Mouse (Mus musculus) myocyte (in vitro differentiated cells): ENCODE data around the gene Hipk2.

Experiments
- CEBPB ChIP-seq: IDR thresholded peaks from 2 replicates; pipeline ENCODE4 v1.6.1; 2011; ENCODE audit warnings: mild to moderate bottlenecking, moderate library complexity; ENCODE audit not compliant: poor library complexity, insufficient read depth, severe bottlenecking
- E2F4 ChIP-seq: IDR thresholded peaks from one replicate; pipeline ENCODE4 v1.6.1; 2011; ENCODE audit warnings: mild to moderate bottlenecking, control low read depth, moderate library complexity; ENCODE audit not compliant: insufficient read depth
- MAX ChIP-seq: IDR thresholded peaks from one replicate; pipeline ENCODE4 v1.6.1; 2011; ENCODE audit warnings: low read depth, mild to moderate bottlenecking, control low read depth
- MYOD1 ChIP-seq, 3 experiments: IDR thresholded peaks; one replicate each; pipeline ENCODE4 v1.6.1; 2011; ENCODE audit warnings: control low read depth in 2 of 3, low read depth in 2 of 3, mild to moderate bottlenecking in 2 of 3, moderate library complexity in 1 of 3; ENCODE audit not compliant: insufficient read length in 2 of 3, control insufficient read depth in 1 of 3
- MYOG ChIP-seq, 3 experiments: IDR thresholded peaks; one replicate each; pipeline ENCODE4 v1.6.1; 2011; ENCODE audit warnings: control low read depth in 2 of 3, low read depth in 2 of 3, mild to moderate bottlenecking in 2 of 3; ENCODE audit not compliant: insufficient read length in 2 of 3, control insufficient read depth in 1 of 3, insufficient read depth in 1 of 3
- POLR2A ChIP-seq: IDR thresholded peaks from one replicate; pipeline ENCODE4 v1.6.1; 2011; ENCODE audit warnings: low read depth, mild to moderate bottlenecking, control low read depth, moderate library complexity; ENCODE audit not compliant: insufficient read length
- REST ChIP-seq: IDR thresholded peaks from one replicate; pipeline ENCODE4 v1.6.1; 2011; ENCODE audit warnings: mild to moderate bottlenecking, control low read depth, moderate library complexity; ENCODE audit not compliant: insufficient read depth, insufficient read length
- SRF ChIP-seq: IDR thresholded peaks from one replicate; pipeline ENCODE4 v1.6.1; 2011; ENCODE audit warnings: low read depth; ENCODE audit not compliant: control insufficient read depth, insufficient read length
- TCF12 ChIP-seq: IDR thresholded peaks from one replicate; pipeline ENCODE4 v1.6.1; 2011; ENCODE audit warnings: mild to moderate bottlenecking, control low read depth; ENCODE audit not compliant: poor library complexity, insufficient read depth, severe bottlenecking
- TCF3 ChIP-seq: IDR thresholded peaks from one replicate; pipeline ENCODE4 v1.6.1; 2011; ENCODE audit warnings: low read depth, control low read depth; ENCODE audit not compliant: insufficient read length
- USF1 ChIP-seq: IDR thresholded peaks from one replicate; pipeline ENCODE4 v1.6.1; 2011; ENCODE audit warnings: low read depth, mild to moderate bottlenecking, control low read depth, moderate library complexity

DNA sequence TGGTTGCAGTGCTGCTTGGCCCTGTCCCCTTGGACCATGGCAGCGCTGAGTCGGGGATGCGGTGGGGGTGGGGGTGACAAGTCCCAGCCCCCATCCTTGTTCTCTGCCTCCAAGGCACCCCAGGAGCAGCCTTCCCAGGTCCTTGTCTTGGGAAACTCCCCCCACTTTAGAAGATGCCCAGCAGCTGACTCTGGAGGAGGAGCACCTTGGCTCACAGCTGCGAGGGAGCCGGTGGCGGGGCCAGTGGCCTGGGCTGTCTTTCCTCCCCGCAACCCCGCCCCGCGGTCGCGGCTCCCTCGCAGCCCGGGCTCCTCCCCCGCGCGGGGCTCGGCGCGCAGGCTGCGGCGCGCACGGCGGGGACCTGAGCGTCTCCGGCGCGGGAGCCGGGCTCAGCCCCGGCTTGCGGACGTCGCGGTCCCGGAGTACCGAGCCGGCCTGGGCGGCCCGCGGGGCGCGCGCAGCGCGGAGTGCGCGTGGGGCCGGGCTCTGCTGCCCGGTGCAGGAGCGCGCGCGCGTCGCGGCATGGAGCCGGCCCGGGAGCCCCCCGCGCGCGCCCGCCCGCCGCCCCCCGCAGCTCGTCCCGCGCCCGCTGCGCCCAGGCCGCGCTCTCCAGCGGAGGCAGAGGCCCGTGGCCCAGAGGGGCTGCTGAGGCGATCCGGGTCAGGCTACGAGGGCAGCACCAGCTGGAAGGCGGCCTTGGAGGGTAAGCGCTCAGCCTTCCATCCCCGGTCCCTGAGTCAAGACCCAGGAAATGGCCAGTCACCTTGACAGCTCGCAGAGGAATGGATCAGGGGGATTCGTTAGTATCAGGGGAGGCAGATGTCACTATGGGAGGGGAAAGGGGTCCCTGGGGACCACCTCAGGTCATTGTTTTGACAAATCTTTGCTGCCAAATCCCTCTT lies 213.0 kb downstream of the Hipk2 start, which contains the start of gene Clec2l:
- TF ChIP-seq USF1 (no peak), POLR2A (no peak), SRF (no peak), MAX (no peak), E2F4 (no peak), CEBPB (no peak), MYOD1 (IDR thresholded peaks at IDR 0.05; ENCODE audit: control insufficient read depth in 1 of 3, insufficient read length in 2 of 3, low read depth in 2 of 3) (no peak), TCF3 (no peak), TCF12 (no peak), REST (no peak), MYOG (IDR thresholded peaks at IDR 0.05; ENCODE audit: control insufficient read depth in 1 of 3, insufficient read depth in 1 of 3, insufficient read length in 2 of 3, low read depth in 2 of 3) (no peak)
